Mouse (Mus musculus) cerebellum, adult 2 months (tissue): ENCODE data around the gene Trim11. TPM values are rescaled to one million over a fixed set of nuclear protein-coding genes. Genes with fewer than 3 reads are reported as not detected.
A peak's percentile ranks its signal among the peaks of the same experiment; 100 is the strongest.

Experiments
- DNase-seq, 2 experiments: peaks; one replicate each; pipeline ENCODE4 v3.0.0; 2021
- H3K27ac ChIP-seq: fragments of 200-500 bp; 2 replicates; pipeline ENCODE4 v1.5.1; 2012; ENCODE audit warnings: low read length, control low read depth, inconsistent platforms; ENCODE audit not compliant: insufficient read depth
- H3K27me3 ChIP-seq: fragments of 200-500 bp; 2 replicates; pipeline ENCODE4 v1.6.1; 2012; ENCODE audit warnings: inconsistent platforms, mild to moderate bottlenecking, low read length, moderate library complexity; ENCODE audit not compliant: control insufficient read depth, insufficient read depth
- H3K4me1 ChIP-seq: fragments of 200-500 bp; 2 replicates; pipeline ENCODE4 v1.6.1; 2011; ENCODE audit warnings: low read length; ENCODE audit not compliant: control insufficient read depth, insufficient read depth
- H3K4me3 ChIP-seq: fragments of 200-500 bp; replicated peaks from 2 replicates; pipeline ENCODE3; 2011; ENCODE audit warnings: mild to moderate bottlenecking, low read depth, low read length, control low read depth; ENCODE audit not compliant: insufficient read depth
- CTCF ChIP-seq: fragments of 200-500 bp; IDR thresholded peaks from 2 replicates; pipeline ENCODE4 v1.5.1; 2011; ENCODE audit warnings: low read depth, mild to moderate bottlenecking, control low read depth, low read length, moderate library complexity, borderline replicate concordance; ENCODE audit not compliant: insufficient read depth
- POLR2A ChIP-seq: fragments of 200-500 bp; IDR thresholded peaks from 2 replicates; pipeline ENCODE4 v1.6.1; 2011; ENCODE audit warnings: low read length, control low read depth, borderline replicate concordance; ENCODE audit not compliant: insufficient read depth
- WGBS: fragments of 180-500 bp; shearing (Covaris S2); methylation state at CpG from one replicate; pipeline ENCODE4 v1.1.7; 2018; 5-methylcytosine and 5-hydroxymethylcytosine counted together
- polyA plus RNA-seq: library from polyadenylated mRNA; depleted of rRNA; stranded (reverse); fragments of >200 nt; gene quantifications from 2 replicates; pipeline ENCODE4 v1.2.3, GENCODE M21; 2012

Trim11 gene
- polyA plus RNA-seq, 1 experiment = 25.3 TPM

GRCm38 (mm10) chr11:58959186-58959825 is 18.6 kb upstream of the Trim11 start:
- DNase-seq = no peak
- no peak for TF ChIP-seq POLR2A
- no peak for TF ChIP-seq CTCF
- WGBS = 35% methylated on average over 15 of the region's 15 CpGs
- Histone ChIP-seq H3K4me1 (peaks cover 9% of the 10 kb centered on the region; the same call in 1 of the 2 replicates), H3K4me3 (peak overlapping the region; percentile 93), H3K27ac (peak overlapping the region; percentile 71; the same call in 1 of the 2 replicates), H3K27me3 (no peaks in the 10 kb centered on the region)

DNA sequence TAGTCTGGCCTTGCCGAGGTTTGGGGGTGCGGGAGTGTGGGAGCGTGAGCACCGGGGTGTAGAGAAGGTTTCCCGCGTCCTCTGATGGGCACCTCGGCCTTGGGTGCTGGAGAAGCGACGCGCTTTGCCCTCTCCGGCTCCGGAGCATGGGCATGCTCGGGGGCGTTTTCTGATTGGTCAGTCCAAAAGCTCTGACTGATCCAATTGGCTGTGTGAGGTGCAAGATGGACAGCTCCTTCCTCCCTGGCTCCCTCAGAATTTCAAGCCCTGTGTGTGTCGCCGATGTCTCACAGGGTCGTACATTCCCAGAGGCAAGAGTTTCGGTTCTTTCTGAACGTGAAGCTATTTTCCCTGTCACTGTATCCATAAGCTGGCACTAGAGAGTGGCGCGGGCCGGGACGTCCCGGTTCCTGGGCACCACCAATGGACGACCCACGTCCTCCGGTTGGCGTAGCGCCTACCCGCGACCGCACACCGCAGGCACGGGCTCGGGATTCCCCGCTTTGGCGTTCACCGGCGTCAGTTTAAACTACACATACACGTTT is 17.9 kb upstream of the Trim11 start:
- peak; percentile 65; the same call in 1 of the 2 replicates for TF ChIP-seq POLR2A
- peak; percentile 38; the same call in 1 of the 2 replicates for TF ChIP-seq CTCF
- Histone ChIP-seq H3K27ac (peak overlapping the region; percentile 81), H3K4me1 (peaks cover 9% of the 10 kb centered on the region; the same call in 1 of the 2 replicates), H3K27me3 (no peaks in the 10 kb centered on the region), H3K4me3 (peak overlapping the region; percentile 93)
- DNase-seq = peak; percentile 89 to 97
- WGBS = 1% methylated on average over 40 of the region's 40 CpGs

- Histone ChIP-seq H3K27ac (no peak overlapping the region), H3K4me1 (peaks cover 9% of the 10 kb centered on the region; the same call in 1 of the 2 replicates), H3K4me3 (no peak overlapping the region), H3K27me3 (no peaks in the 10 kb centered on the region)
- no peak for DNase-seq
- WGBS = 62% methylated on average over 50 of the region's 50 CpGs
- TF ChIP-seq CTCF (no peak), POLR2A (no peak)
Observed at GRCm38 (mm10) chr11:58961364-58962177, 16.3 kb upstream of the Trim11 start.

DNA sequence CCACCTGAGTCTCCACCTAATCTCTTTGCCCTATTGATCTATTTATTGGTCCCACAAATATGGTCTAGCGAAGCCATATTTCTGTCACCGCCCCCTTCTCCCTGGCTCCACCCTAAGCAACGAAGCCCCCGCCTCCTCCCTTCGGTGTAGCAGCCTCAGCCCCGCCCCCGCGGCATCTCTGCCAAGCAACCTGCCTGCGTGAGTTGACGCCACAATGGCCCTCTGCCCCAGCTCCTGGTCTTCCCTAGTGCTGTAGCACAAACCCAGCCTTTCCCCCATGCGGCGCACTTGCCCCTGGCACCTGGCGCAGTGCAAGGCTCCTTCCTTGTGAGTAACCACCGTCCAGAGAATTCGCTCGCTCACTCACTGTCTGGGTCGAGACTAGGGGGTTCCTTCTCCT is 14.3 kb upstream of the Trim11 start:
- WGBS = 28% methylated on average over 17 of the region's 17 CpGs
- no peak overlapping the region for H3K27ac ChIP-seq
- H3K27me3 ChIP-seq = no peaks in the 10 kb centered on the region
- peak in 1 of 2 experiments; percentile 48 for DNase-seq
- TF ChIP-seq POLR2A = no peak
- no peak for TF ChIP-seq CTCF
- H3K4me1 ChIP-seq = no peaks in the 10 kb centered on the region; the same call in 1 of the 2 replicates
- H3K4me3 ChIP-seq = no peak overlapping the region

GRCm38 (mm10) chr11:58964216-58964615 is 13.7 kb upstream of the Trim11 start:
- H3K27ac ChIP-seq = no peak overlapping the region
- WGBS = 84% methylated on average over 7 of the region's 7 CpGs
- no peak for TF ChIP-seq POLR2A
- TF ChIP-seq CTCF = no peak
- no peak for DNase-seq
- H3K27me3 ChIP-seq = no peaks in the 10 kb centered on the region
- H3K4me3 ChIP-seq = no peak overlapping the region
- no peaks in the 10 kb centered on the region; the same call in 1 of the 2 replicates for H3K4me1 ChIP-seq

DNA sequence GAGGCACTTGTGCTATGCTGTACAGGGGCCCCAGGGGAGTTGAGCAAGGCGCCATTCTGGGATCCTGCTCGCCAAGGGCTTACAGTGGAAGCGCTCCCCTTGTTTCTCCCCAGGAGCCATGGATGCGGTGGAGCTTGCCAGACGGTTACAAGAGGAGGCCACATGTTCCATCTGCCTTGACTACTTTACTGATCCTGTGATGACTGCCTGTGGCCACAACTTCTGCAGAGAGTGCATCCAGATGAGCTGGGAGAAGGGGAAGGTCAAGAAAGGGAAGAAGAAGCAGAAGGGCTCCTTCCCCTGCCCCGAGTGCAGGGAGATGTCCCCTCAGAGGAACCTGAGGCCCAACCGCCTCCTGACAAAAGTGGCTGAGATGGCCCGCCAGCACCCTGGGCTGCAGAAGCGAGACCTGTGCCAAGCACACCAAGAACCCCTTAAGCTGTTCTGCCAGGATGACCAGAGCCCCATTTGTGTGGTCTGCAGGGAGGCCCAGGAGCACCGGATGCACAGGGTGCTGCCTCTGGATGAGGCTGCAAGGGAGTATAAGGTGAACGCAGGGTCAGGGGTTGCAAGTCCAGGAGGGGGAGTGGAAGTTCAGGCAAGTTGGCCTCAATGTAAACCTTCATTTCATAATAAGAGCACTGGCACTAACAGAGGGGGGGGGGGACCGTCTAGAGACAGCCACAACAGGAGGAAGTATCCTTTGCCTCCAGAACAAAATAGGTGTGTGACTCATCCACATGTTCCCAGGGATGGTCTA is 12.7 kb upstream of the Trim11 start:
- H3K4me3 ChIP-seq = no peak overlapping the region
- 25% methylated on average over 12 of the region's 12 CpGs for WGBS
- H3K27ac ChIP-seq = no peak overlapping the region
- no peak for TF ChIP-seq CTCF
- TF ChIP-seq POLR2A = no peak
- no peaks in the 10 kb centered on the region for H3K27me3 ChIP-seq
- DNase-seq = no peak
- H3K4me1 ChIP-seq = no peaks in the 10 kb centered on the region

GRCm38 (mm10) chr11:58967346-58967745 is 10.5 kb upstream of the Trim11 start:
- Histone ChIP-seq H3K27ac (no peak overlapping the region), H3K27me3 (no peaks in the 10 kb centered on the region), H3K4me3 (no peak overlapping the region), H3K4me1 (no peaks in the 10 kb centered on the region)
- no peak for TF ChIP-seq CTCF
- no peak for TF ChIP-seq POLR2A
- 100% methylated on average over 1 of the region's 1 CpGs for WGBS
- DNase-seq = no peak
